Mouse (Mus musculus): ENCODE measurements around the gene Cd81. TPM values are rescaled to one million over a fixed set of nuclear protein-coding genes. Genes with fewer than 3 reads are reported as not detected.

The Cd81 gene
- polyA plus RNA-seq, 1 experiment from 2014 or later: 765 TPM

DNA sequence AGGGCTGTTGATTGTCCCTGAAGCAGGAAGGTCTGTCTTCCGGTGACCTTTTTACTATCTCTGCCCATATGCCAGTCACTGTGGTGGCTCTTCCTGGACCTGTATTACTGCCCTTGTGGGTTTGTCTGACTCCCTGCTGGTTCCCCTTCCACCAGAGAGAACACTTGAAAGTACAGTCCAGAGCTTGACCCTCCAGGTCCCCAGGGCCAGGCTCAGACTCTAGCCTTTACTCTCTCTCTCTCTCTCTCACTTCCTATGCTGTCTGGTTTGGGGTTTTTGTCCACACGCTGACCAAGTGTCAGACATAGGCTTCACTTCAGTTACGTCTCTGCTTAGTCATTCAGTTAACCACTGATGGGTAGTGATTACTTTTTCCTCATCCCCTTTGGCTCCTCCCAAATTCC lies 9.6 kb upstream of the Cd81 start:
- Histone ChIP-seq H3K9me3 (ENCODE audit: control insufficient read depth, low read length) (no peaks in the 10 kb centered on the region), H3K9ac (ENCODE audit: low read length) (no peak overlapping the region), H3K27ac (ENCODE audit: low read length) (peak overlapping the region; percentile 64), H3K4me3 (ENCODE audit: low read length) (no peak overlapping the region), H3K27me3 (ENCODE audit: control insufficient read depth, insufficient read depth, low read depth, low read length) (no peaks in the 10 kb centered on the region), H3K36me3 (ENCODE audit: control insufficient read depth, insufficient read depth, low read length) (no peaks in the 10 kb centered on the region), H3K4me1 (replicated peaks; ENCODE audit: control insufficient read depth, insufficient read depth, low read length) (peaks cover 18% of the 10 kb centered on the region), H3K4me2 (ENCODE audit: low read depth, low read length) (no peak overlapping the region)
- 74% methylated on average over 3 of the region's 3 CpGs for WGBS
- no peak for ATAC-seq (ENCODE audit: low read depth)

DNA sequence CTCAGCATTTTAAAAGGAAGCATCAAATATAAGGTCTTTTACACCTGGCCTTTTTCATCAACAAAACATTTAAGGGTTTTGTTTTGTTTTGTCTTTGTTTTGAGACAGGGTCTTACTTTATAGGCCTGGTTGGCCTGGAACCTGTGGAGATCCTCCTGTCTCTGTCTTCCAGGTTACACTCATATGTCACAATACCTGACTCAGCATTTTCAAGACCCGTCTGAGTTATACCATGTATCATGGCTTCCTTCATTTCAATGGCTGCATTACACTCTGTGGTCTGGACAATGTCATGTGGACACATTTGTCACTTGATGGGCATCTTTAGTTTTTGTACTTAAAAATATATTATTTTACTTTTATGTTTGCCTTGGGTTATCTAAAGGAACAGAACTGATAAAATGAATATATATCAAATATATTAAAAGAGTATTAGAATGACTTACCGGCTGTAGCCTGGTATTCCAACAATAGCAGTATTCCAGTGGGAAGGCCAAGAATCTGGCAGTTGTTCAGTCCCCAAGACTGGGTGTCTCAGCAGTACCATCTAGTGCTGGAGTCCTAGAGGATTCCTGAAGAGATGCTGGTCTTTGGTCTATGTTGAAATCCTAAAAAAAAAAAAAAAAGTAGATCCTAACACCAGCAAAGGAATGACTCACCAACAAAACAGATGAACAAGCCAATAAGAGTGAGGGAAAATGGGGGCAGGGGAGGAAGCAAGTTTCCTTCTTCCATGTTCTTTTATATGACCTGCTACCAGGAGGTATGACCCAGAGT lies 8.3 kb upstream of the Cd81 start:
- peaks cover 18% of the 10 kb centered on the region for H3K4me1 ChIP-seq (replicated peaks; ENCODE audit: control insufficient read depth, insufficient read depth, low read length)
- ATAC-seq (ENCODE audit: low read depth): no peak
- WGBS: 81% methylated on average over 2 of the region's 2 CpGs
- H3K36me3 ChIP-seq (ENCODE audit: control insufficient read depth, insufficient read depth, low read length): no peaks in the 10 kb centered on the region
- H3K27me3 ChIP-seq (ENCODE audit: control insufficient read depth, insufficient read depth, low read depth, low read length): no peaks in the 10 kb centered on the region
- no peak overlapping the region for H3K27ac ChIP-seq (ENCODE audit: low read length)
- no peak overlapping the region for H3K9ac ChIP-seq (ENCODE audit: low read length)
- H3K4me3 ChIP-seq (ENCODE audit: low read length): no peak overlapping the region
- no peaks in the 10 kb centered on the region for H3K9me3 ChIP-seq (ENCODE audit: control insufficient read depth, low read length)
- H3K4me2 ChIP-seq (ENCODE audit: low read depth, low read length): no peak overlapping the region

DNA sequence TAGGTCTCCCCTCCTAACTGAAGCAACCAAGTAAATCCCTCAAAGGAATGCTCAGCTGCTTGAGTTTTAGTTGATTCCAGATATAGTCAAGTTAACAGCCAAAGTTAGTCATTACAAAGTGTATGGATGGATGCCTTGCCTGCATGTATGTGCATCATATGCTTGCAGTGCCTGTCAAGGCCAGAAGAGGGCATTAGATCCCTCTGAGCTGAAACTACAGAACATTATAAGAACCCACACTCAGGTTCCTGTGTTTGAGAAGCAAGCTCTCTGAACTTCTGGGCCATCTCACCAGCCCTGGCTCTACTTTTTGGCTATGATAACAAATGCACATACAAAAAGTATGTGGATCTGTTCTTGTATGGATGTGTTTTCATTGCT lies 7.7 kb upstream of the Cd81 start:
- H3K9ac ChIP-seq (ENCODE audit: low read length): no peak overlapping the region
- H3K4me2 ChIP-seq (ENCODE audit: low read depth, low read length): no peak overlapping the region
- H3K27me3 ChIP-seq (ENCODE audit: control insufficient read depth, insufficient read depth, low read depth, low read length): no peaks in the 10 kb centered on the region
- H3K9me3 ChIP-seq (ENCODE audit: control insufficient read depth, low read length): no peaks in the 10 kb centered on the region
- peaks cover 18% of the 10 kb centered on the region for H3K4me1 ChIP-seq (replicated peaks; ENCODE audit: control insufficient read depth, insufficient read depth, low read length)
- H3K27ac ChIP-seq (ENCODE audit: low read length): no peak overlapping the region
- no peaks in the 10 kb centered on the region for H3K36me3 ChIP-seq (ENCODE audit: control insufficient read depth, insufficient read depth, low read length)
- no peak overlapping the region for H3K4me3 ChIP-seq (ENCODE audit: low read length)
- no peak for ATAC-seq (ENCODE audit: low read depth)

DNA sequence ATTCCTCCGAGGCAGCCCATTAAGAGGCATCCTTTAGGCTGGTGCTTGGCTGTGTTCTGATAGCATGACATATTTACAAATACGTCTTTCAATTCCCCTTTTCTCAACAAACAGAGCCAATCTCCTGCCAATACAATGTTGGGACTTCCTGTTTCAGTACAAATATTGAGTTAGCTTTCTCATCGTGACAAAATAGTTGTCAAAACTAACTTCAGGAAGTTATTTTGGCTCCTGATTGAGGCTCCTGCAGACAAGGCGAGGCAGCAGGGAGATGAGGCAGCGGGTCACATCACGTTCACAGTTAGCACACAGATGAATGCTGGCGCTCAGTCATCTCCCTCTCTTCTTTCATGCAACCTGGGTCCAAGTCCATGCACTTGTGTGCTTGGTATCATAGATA lies 6.2 kb upstream of the Cd81 start:
- ATAC-seq (ENCODE audit: low read depth): no peak
- no peak overlapping the region for H3K4me3 ChIP-seq (ENCODE audit: low read length)
- H3K4me2 ChIP-seq (ENCODE audit: low read depth, low read length): no peak overlapping the region
- H3K27ac ChIP-seq (ENCODE audit: low read length): no peak overlapping the region
- no peaks in the 10 kb centered on the region for H3K9me3 ChIP-seq (ENCODE audit: control insufficient read depth, low read length)
- no peak overlapping the region for H3K9ac ChIP-seq (ENCODE audit: low read length)
- no peaks in the 10 kb centered on the region for H3K36me3 ChIP-seq (ENCODE audit: control insufficient read depth, insufficient read depth, low read length)
- H3K4me1 ChIP-seq (replicated peaks; ENCODE audit: control insufficient read depth, insufficient read depth, low read length): peaks cover 14% of the 10 kb centered on the region
- WGBS: 44% methylated on average over 7 of the region's 7 CpGs
- no peaks in the 10 kb centered on the region for H3K27me3 ChIP-seq (ENCODE audit: control insufficient read depth, insufficient read depth, low read depth, low read length)

DNA sequence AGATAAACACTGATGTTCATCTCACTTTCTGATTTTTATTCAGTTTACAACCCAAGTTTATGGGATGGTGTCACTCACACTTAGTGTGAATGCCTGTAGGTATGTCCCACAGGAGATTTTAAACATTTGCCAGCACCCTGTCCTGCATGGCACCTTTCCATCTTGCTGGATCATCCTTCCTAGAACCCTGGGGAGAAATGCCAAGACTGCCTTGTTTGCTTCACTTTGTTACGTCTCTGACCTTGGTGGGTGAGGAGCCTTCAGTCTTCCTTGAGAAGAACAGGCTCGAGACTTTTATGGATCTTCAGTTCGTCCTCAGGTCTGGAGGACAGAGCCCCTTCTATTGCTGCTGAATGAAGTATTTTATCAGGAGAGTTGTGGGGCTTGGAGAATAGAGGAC lies 3.2 kb upstream of the Cd81 start:
- no peaks in the 10 kb centered on the region for H3K27me3 ChIP-seq (ENCODE audit: control insufficient read depth, insufficient read depth, low read depth, low read length)
- no peak overlapping the region for H3K9ac ChIP-seq (ENCODE audit: low read length)
- ATAC-seq (ENCODE audit: low read depth): no peak
- no peaks in the 10 kb centered on the region for H3K36me3 ChIP-seq (ENCODE audit: control insufficient read depth, insufficient read depth, low read length)
- H3K9me3 ChIP-seq (ENCODE audit: control insufficient read depth, low read length): no peaks in the 10 kb centered on the region
- H3K27ac ChIP-seq (ENCODE audit: low read length): no peak overlapping the region
- no peak overlapping the region for H3K4me2 ChIP-seq (ENCODE audit: low read depth, low read length)
- H3K4me3 ChIP-seq (ENCODE audit: low read length): no peak overlapping the region
- H3K4me1 ChIP-seq (replicated peaks; ENCODE audit: control insufficient read depth, insufficient read depth, low read length): peaks cover 6% of the 10 kb centered on the region
- WGBS: 73% methylated on average over 3 of the region's 3 CpGs

DNA sequence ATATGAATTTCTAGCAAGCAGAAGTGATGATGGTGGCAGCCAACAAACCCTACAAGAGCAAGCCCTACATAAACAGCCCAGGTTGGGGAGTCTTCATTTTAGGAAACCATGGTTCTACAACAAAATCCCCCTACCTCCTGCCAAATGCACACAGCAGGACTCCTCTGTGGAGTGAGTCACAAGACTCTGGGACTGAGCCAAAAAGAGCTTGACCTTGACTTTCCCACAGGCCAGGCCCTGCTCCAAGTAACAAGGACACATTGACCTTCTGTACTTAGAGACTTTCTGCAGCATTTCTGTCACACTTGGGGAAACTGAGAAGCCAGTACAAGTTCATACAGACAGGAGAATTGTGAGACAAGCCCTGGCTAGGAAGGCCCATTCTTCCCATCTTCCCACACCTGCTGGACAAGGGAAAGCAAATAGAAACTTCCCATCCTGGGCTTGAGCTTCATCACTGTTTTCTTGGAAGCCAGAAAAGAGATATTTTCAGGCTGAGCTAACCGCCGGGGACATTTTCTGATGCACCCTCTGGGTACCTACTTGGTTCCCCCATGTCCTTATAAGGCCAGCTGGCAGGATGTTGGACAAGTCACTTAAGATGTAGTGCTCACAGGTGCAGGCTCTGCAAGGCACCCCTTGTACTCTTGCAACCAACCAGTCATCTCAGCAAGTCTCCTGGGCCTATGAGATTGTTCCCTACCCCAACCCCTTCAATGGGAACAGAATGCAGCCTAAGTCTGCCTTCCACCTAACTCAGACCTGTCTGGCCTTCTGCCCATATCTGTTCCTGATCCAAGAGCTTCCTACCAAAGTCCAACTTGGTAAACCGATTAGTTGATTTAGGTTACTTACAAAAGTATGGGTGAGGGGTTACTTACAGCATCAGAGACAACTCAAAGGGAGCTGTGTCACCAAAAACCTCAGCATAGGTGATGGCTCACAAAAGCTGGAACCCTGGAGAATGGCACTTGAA lies 2.4 kb upstream of the Cd81 start:
- peaks cover 14% of the 10 kb centered on the region for H3K4me1 ChIP-seq (replicated peaks; ENCODE audit: control insufficient read depth, insufficient read depth, low read length)
- H3K27ac ChIP-seq (ENCODE audit: low read length): no peak overlapping the region
- H3K36me3 ChIP-seq (ENCODE audit: control insufficient read depth, insufficient read depth, low read length): no peaks in the 10 kb centered on the region
- no peak overlapping the region for H3K4me3 ChIP-seq (ENCODE audit: low read length)
- H3K9ac ChIP-seq (ENCODE audit: low read length): no peak overlapping the region
- no peaks in the 10 kb centered on the region for H3K27me3 ChIP-seq (ENCODE audit: control insufficient read depth, insufficient read depth, low read depth, low read length)
- WGBS: 86% methylated on average over 3 of the region's 3 CpGs
- H3K9me3 ChIP-seq (ENCODE audit: control insufficient read depth, low read length): no peaks in the 10 kb centered on the region
- no peak overlapping the region for H3K4me2 ChIP-seq (ENCODE audit: low read depth, low read length)
- ATAC-seq (ENCODE audit: low read depth): no peak

DNA sequence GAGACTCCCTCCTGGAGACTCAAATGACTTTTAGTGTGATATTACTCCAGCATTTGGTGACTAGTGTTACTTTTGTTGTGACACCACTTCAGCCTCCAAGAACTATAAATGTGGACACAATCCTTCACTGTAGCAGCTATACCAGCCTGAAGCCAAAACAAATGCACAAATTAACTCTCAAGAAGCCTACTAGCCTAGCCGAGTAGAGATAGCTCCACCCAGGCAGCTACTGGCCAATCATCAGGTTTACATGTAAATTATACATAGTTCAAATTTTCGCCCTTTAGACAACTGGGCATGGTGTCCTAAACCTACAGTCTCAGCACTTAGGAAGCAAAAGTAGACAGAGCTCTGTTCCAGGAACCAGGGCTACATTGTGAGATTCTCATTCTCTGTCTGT lies 1.2 kb upstream of the Cd81 start:
- no peak overlapping the region for H3K27ac ChIP-seq (ENCODE audit: low read length)
- no peak overlapping the region for H3K4me3 ChIP-seq (ENCODE audit: low read length)
- no peak overlapping the region for H3K4me2 ChIP-seq (ENCODE audit: low read depth, low read length)
- no peak overlapping the region for H3K9ac ChIP-seq (ENCODE audit: low read length)
- no peaks in the 10 kb centered on the region for H3K9me3 ChIP-seq (ENCODE audit: control insufficient read depth, low read length)
- peaks cover 26% of the 10 kb centered on the region for H3K4me1 ChIP-seq (replicated peaks; ENCODE audit: control insufficient read depth, insufficient read depth, low read length)
- 0 out of 2 replicates have a peak, but pooled peaks cover 2% of the 10 kb centered on the region for H3K36me3 ChIP-seq (ENCODE audit: control insufficient read depth, insufficient read depth, low read length)
- ATAC-seq (ENCODE audit: low read depth): no peak
- H3K27me3 ChIP-seq (ENCODE audit: control insufficient read depth, insufficient read depth, low read depth, low read length): no peaks in the 10 kb centered on the region
- 45% methylated on average over 2 of the region's 2 CpGs for WGBS

DNA sequence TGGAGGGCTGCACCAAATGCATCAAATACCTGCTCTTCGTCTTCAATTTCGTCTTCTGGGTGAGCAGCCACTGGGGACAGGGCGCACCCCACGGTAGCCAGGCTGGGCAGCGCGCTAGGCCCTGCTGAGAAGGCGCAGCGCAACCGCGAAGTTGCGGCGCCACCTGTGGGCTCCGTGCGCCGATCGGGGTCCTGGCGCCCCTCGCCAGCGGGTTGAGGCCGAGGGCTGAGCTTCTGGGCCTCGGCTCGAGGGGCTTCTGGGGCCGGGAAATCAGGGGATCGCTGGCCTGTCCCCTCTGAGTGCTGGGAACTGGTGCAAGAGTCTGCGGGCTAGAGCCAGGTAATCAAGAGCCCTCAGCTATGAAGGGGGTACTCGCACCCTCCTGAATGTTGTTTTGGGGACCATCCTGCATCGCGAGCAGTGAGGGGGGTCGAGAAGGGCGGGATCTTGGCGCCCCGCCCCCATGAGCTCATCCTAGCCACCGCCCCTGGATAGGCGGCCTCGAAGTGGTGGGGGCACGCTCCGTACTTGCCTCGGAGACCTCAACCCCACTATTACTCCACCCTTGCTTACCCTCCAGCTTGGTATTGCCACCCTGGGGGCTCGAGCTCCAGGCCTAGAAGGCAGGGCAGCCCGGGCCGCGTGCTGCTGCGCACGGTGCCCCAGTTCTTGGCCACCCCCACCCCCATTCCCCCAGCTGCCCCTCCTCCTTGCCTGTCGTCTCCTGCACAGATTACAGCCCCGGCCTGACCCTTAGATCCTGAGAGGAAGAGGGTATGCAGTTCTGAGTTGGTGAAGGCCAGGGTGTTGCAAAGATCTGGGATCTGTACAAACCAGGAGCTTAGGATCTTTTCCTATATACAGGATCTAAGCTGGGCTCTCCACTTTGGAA lies 715 bp downstream of the Cd81 start:
- Histone ChIP-seq H3K4me1 (replicated peaks; ENCODE audit: control insufficient read depth, insufficient read depth, low read length) (peaks cover 44% of the 10 kb centered on the region), H3K9me3 (ENCODE audit: control insufficient read depth, low read length) (no peaks in the 10 kb centered on the region), H3K4me3 (ENCODE audit: low read length) (peak overlapping the region; percentile 94), H3K4me2 (ENCODE audit: low read depth, low read length) (peak overlapping the region; percentile 81), H3K36me3 (ENCODE audit: control insufficient read depth, insufficient read depth, low read length) (0 out of 2 replicates have a peak, but pooled peaks cover 2% of the 10 kb centered on the region), H3K9ac (ENCODE audit: low read length) (peak overlapping the region; percentile 90), H3K27ac (ENCODE audit: low read length) (peak overlapping the region; percentile 92), H3K27me3 (ENCODE audit: control insufficient read depth, insufficient read depth, low read depth, low read length) (no peaks in the 10 kb centered on the region)
- 1% methylated on average over 45 of the region's 46 CpGs for WGBS
- peak; percentile 65 for ATAC-seq (ENCODE audit: low read depth)
